Mouse (Mus musculus): ENCODE measurements around the gene Gm27179.
"Not testable (repeated sequence)": the region's sequence is repeated elsewhere in the genome, so short reads cannot be mapped to it uniquely, and the experiment has no call there.

DNA sequence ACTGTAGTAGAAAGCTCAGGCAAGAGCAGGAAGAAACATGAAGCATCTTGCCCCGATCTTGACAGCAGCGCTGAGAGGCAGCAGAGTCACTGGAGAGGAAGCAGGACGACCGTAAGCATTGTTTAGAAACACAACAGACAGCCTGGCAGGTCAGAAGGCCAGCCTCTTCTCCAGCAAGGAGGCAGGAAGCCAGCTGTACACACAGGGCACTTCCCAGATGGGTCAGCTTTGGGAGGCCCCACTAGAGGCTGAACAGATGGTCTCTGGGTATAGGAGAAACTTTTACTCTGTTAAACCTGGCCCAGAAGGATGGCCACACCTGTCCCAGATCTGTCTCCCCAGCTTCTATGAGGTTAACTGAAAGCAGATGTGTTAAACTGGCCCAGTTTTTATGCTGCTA lies 35.0 kb upstream of the Gm27179 start:
- not testable (repeated sequence) for TF ChIP-seq POLR2A (IDR thresholded peaks at IDR 0.05; ENCODE audit: control insufficient read depth, extremely low read depth, insufficient read depth, low read length, poor library complexity); CTCF (IDR thresholded peaks at IDR 0.05; ENCODE audit: borderline replicate concordance, control insufficient read depth, extremely low read depth, insufficient read depth, low read length, poor library complexity)
